Mouse (Mus musculus): ENCODE measurements around the gene Gm6164.
"Not testable (repeated sequence)": the region's sequence is repeated elsewhere in the genome, so short reads cannot be mapped to it uniquely, and the experiment has no call there.

Gene Gm6164

GRCm38 (mm10) chr7:20205507-20205906, at the start of gene Gm6164:
TSS of gene Gm6164 (minus strand) at chr7:20205607.
- not testable (repeated sequence) for DNase-seq (ENCODE audit: low spot score)

GRCm38 (mm10) chr7:20233728-20234127, 28.3 kb upstream of the Gm6164 start, which contains the start of gene Gm4498:
TSS of gene Gm4498 (minus strand) at chr7:20233828.
- DNase-seq (ENCODE audit: low spot score): not testable (repeated sequence)

- DNase-seq (ENCODE audit: low spot score): not testable (repeated sequence)
Measured at GRCm38 (mm10) chr7:20193410-20193809, 12.0 kb downstream of the Gm6164 start, which contains the start of gene Vmn1r95. TSS of gene Vmn1r95 (plus strand) at chr7:20193710.

DNA sequence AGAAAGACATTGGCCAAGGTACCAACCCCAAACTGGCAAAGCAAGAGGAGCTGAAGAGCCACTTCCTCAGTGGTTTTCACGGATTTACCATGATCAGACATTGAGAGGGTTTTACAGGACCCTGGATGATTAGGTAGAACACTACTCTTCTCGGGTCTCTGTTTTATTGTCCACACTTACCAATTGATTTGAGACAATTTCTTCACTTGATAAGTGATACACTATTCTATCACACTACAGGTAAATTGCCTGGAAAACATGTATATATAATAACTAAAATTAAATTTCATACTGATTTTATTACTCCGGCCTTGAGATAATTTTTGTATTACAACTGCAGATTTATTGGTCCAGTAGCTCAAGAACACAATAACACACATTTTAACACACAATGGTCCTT, 37.1 kb downstream of the Gm6164 start, which contains the start of gene Vmn1r94:
Gene Vmn1r94, minus strand, starts transcription at position 101 of the 400 bp plus-strand sequence.
- DNase-seq (ENCODE audit: low spot score): not testable (repeated sequence)

Measured in T-cell, adult 2 months (primary cell).